Mouse (Mus musculus): ENCODE results near the gene Olfr222.

GRCm38 (mm10) chr11:59593189-59593588 is 17.2 kb upstream of the Olfr222 start, which contains the start of gene Olfr223:
- TF ChIP-seq CTCF (IDR thresholded peaks at IDR 0.05; ENCODE audit: low read depth), result no peak
- no peak for TF ChIP-seq EP300 (IDR thresholded peaks at IDR 0.05; ENCODE audit: low read depth)
